In the genomic region with DNA sequence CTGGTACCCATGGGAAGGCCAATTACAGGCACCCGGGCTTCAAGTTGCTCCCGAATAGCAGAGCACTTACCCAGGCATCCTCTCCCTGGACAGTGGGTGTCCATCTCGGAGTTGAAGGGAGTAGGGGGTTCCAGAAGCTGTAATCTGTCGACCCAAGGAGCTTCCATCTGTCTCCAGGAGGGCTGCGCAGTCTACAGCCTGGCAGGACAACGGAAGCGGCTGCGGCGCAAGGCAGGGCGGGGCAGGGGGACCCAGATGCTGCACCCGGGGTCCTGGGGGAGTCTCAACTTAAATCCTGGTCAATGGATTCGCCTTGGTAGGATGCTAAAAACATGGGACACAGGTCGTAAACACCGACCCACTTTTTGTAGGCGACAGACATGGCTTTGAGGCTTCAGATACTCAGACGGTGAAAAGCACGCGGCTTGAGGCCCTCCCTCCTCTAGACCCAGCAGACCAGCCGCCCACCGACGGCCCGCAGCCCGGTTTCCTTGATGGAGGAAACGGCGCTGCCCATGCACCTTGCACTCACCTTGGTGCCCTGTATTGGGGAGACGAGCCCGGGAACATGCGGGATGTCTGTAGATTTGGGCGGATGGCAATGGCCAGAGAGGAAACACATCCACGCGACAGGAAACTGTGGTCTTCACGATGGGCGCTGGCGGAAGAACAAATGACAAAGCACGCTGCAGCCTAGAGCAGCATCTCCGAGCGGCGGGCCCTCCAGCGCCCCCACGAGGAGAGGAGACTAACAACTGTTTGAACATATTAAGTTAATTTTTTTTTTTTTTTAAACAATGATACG, we compare ENCODE assay signal across 8 mouse cellular contexts. TPM values are rescaled to one million over a fixed set of nuclear protein-coding genes. Genes with fewer than 3 reads are reported as not detected.
DNase-seq lines count a peak whose midpoint lies in the region; ATAC-seq lines count a peak whose summit lies in the region.

No protein-coding gene starts in this region.

- H3K36me3 ChIP-seq in embryonic facial prominence, embryonic 12.5 days: peaks cover 44% of the 10 kb centered on the region
- H3K36me3 ChIP-seq in limb, embryonic 10.5 days: peaks cover 45% of the 10 kb centered on the region
- H3K36me3 ChIP-seq in midbrain, embryonic 12.5 days: peaks cover 38% of the 10 kb centered on the region

- H3K4me2 ChIP-seq in embryonic facial prominence, embryonic 12.5 days (replicated peaks): peak overlapping the region; percentile 86
- H3K4me2 ChIP-seq in midbrain, embryonic 12.5 days (replicated peaks): peak overlapping the region; percentile 87

- H3K27me3 ChIP-seq in embryonic facial prominence, embryonic 12.5 days: no peaks in the 10 kb centered on the region
- H3K27me3 ChIP-seq in limb, embryonic 10.5 days (ENCODE audit: low read depth, poor library complexity, severe bottlenecking): 0 out of 2 replicates have a peak, but pooled peaks cover 4% of the 10 kb centered on the region
- no peaks in the 10 kb centered on the region for H3K27me3 ChIP-seq in midbrain, embryonic 12.5 days

- peak overlapping the region; percentile 69; the same call in 1 of the 2 replicates for H3K27ac ChIP-seq in embryonic facial prominence, embryonic 12.5 days
- peak overlapping the region; percentile 91 for H3K27ac ChIP-seq in limb, embryonic 10.5 days
- peak overlapping the region; percentile 79 for H3K27ac ChIP-seq in midbrain, embryonic 12.5 days (replicated peaks)

- peak; percentile 91 for DNase-seq in 3134 (ENCODE audit: extremely low read depth, insufficient read length, low spot score)
- peak; percentile 86 to 92 for DNase-seq in adrenal gland, postnatal 36 days
- DNase-seq in heart, adult 18-20 months: peak; percentile 87
- DNase-seq in kidney, adult 18-20 months: peak; percentile 84
- DNase-seq in limb, embryonic 10.5 days (ENCODE audit: low spot score): peak; percentile 91
- peak; percentile 72 for DNase-seq in skeletal muscle tissue, adult 2 months (ENCODE audit: low read depth, low spot score)

- peak overlapping the region; percentile 90 for H3K4me3 ChIP-seq in embryonic facial prominence, embryonic 12.5 days
- peak overlapping the region; percentile 82 for H3K4me3 ChIP-seq in limb, embryonic 10.5 days
- peak overlapping the region; percentile 84 for H3K4me3 ChIP-seq in midbrain, embryonic 12.5 days

- H3K9me3 ChIP-seq in embryonic facial prominence, embryonic 12.5 days: no peaks in the 10 kb centered on the region
- H3K9me3 ChIP-seq in limb, embryonic 10.5 days (replicated peaks): no peaks in the 10 kb centered on the region
- H3K9me3 ChIP-seq in midbrain, embryonic 12.5 days: no peaks in the 10 kb centered on the region

- peak overlapping the region; percentile 92 for H3K9ac ChIP-seq in embryonic facial prominence, embryonic 12.5 days
- peak overlapping the region; percentile 94 for H3K9ac ChIP-seq in midbrain, embryonic 12.5 days (replicated peaks)

- WGBS in embryonic facial prominence, embryonic 12.5 days: under 1% methylated on average over 41 of the region's 41 CpGs
- under 1% methylated on average over 41 of the region's 41 CpGs for WGBS in limb, embryonic 10.5 days
- WGBS in midbrain, embryonic 12.5 days: under 1% methylated on average over 41 of the region's 41 CpGs

- ATAC-seq in embryonic facial prominence, embryonic 12.5 days (ENCODE audit: insufficient number of reproducible peaks, insufficient read depth, low FRiP score, low TSS enrichment): peak; percentile 82
- ATAC-seq in midbrain, embryonic 12.5 days (ENCODE audit: low FRiP score, low read depth): peak; percentile 91

- H3K4me1 ChIP-seq in embryonic facial prominence, embryonic 12.5 days: peaks cover 20% of the 10 kb centered on the region
- peaks cover 23% of the 10 kb centered on the region for H3K4me1 ChIP-seq in limb, embryonic 10.5 days
- peaks cover 19% of the 10 kb centered on the region for H3K4me1 ChIP-seq in midbrain, embryonic 12.5 days

RNA-seq across cellular contexts. Expression of a gene that starts 14.4 kb away (rescaled TPM):
- total RNA-seq in adrenal gland, postnatal 36 days (2021): 1 to 10 TPM; 3.5 to 4.7 TPM
- 18.7 and 25.2 TPM in 2 replicates for polyA plus RNA-seq in embryonic facial prominence, embryonic 12.5 days (2016; fragmentation: Nextera tagmentation; extraction: Ambion mirVana)
- under 1 TPM; 0.15 to 0.26 TPM for total RNA-seq in heart, adult 18-20 months (2021)
- polyA plus RNA-seq in limb, embryonic 10.5 days (2016; fragmentation: Nextera tagmentation; extraction: Ambion mirVana): 7.0 TPM in 2 replicates
- 74.5 and 80.3 TPM in 2 replicates for polyA plus RNA-seq in midbrain, embryonic 12.5 days (2016; fragmentation: Nextera tagmentation; extraction: Ambion mirVana)

RNA-seq across cellular contexts. Expression of a gene that starts 48.6 kb away (rescaled TPM):
- 10 to 100 TPM; 69.6 to 69.9 TPM for total RNA-seq in adrenal gland, postnatal 36 days (2021)
- polyA plus RNA-seq in embryonic facial prominence, embryonic 12.5 days (2016; fragmentation: Nextera tagmentation; extraction: Ambion mirVana): 18.9 and 21.4 TPM in 2 replicates
- 10 to 100 TPM; 35.0 to 35.8 TPM for total RNA-seq in heart, adult 18-20 months (2021)
- polyA plus RNA-seq in limb, embryonic 10.5 days (2016; fragmentation: Nextera tagmentation; extraction: Ambion mirVana): 10.7 and 12.6 TPM in 2 replicates
- polyA plus RNA-seq in midbrain, embryonic 12.5 days (2016; fragmentation: Nextera tagmentation; extraction: Ambion mirVana): 24.8 and 25.6 TPM in 2 replicates

RNA-seq across cellular contexts. Expression of a gene that starts 54.8 kb away (rescaled TPM):
- 10 to 100 TPM; 16.9 to 23.7 TPM for total RNA-seq in adrenal gland, postnatal 36 days (2021)
- 4.2 and 4.6 TPM in 2 replicates for polyA plus RNA-seq in embryonic facial prominence, embryonic 12.5 days (2016; fragmentation: Nextera tagmentation; extraction: Ambion mirVana)
- total RNA-seq in heart, adult 18-20 months (2021): 1 to 10 TPM; 6.2 to 7.0 TPM
- 1.9 and 3.9 TPM in 2 replicates for polyA plus RNA-seq in limb, embryonic 10.5 days (2016; fragmentation: Nextera tagmentation; extraction: Ambion mirVana)
- polyA plus RNA-seq in midbrain, embryonic 12.5 days (2016; fragmentation: Nextera tagmentation; extraction: Ambion mirVana): 2.0 and 2.4 TPM in 2 replicates

Comparison
In these comparisons a context has a peak if more than half of its experiments do, and no peak if none do; other contexts are left out.
1. Peak in every context shown above with its lines: DNase-seq, ATAC-seq, H3K4me3 ChIP-seq and H3K27ac ChIP-seq.